In genomic region chr7:28977556-28977955, GRCm38 (mm10) we compare ENCODE assay signal across 19 mouse cellular contexts. TPM values are rescaled to one million over a fixed set of nuclear protein-coding genes. Genes with fewer than 3 reads are reported as not detected.
DNase-seq lines count a peak whose midpoint lies in the region; ATAC-seq lines count a peak whose summit lies in the region.
"Had no signal": no experiment of that assay in that cellular context is flagged by ENCODE, and none has a peak within 500 bp of the region (broad histone marks: within the 10 kb centered on the region; RNA-seq: fewer than 3 reads in every experiment).

No protein-coding gene starts in this region.

- peak; percentile 72 for DNase-seq in kidney, adult 18-20 months
- peak; percentile 82 to 83 for DNase-seq in kidney, adult 8-10 months
- DNase-seq in kidney, adult 9 months: peak; percentile 88
- DNase-seq in kidney, postnatal 36 days: peak; percentile 84 to 89
- no peak for DNase-seq in left cerebral cortex, postnatal 14 days (ENCODE audit: low spot score in 2 of 2)
- no peak for DNase-seq in hindbrain, embryonic 10.5 days (ENCODE audit: low spot score)
- DNase-seq: adrenal gland, adult 8-10 months; cerebellum, adult 11 months; cerebellum, adult 9-11 months; cerebellum, postnatal 36 days; gastrocnemius, postnatal 10 days; heart, adult 18-20 months had no signal

- 83% methylated on average over 9 of the region's 9 CpGs for WGBS in kidney, embryonic 16.5 days
- 92% methylated on average over 9 of the region's 9 CpGs for WGBS in hindbrain, embryonic 10.5 days

- H3K27ac ChIP-seq in kidney, embryonic 16.5 days (ENCODE audit: low read length): no peak overlapping the region
- H3K27ac ChIP-seq in hindbrain, embryonic 10.5 days: no peak overlapping the region
- H3K27ac ChIP-seq: embryonic facial prominence, embryonic 13.5 days; forebrain, embryonic 12.5 days; heart, embryonic 10.5 days; heart, embryonic 15.5 days; hindbrain, embryonic 15.5 days had no signal

- intact Hi-C loops in left cerebral cortex, postnatal 14 days (cut with DNase I): no loop called here

- H3K36me3 ChIP-seq in kidney, embryonic 16.5 days (ENCODE audit: insufficient read depth, low read length): peaks cover 49% of the 10 kb centered on the region
- H3K36me3 ChIP-seq in hindbrain, embryonic 10.5 days: peaks cover 71% of the 10 kb centered on the region

- peaks cover 13% of the 10 kb centered on the region for H3K4me1 ChIP-seq in kidney, embryonic 16.5 days (ENCODE audit: insufficient read depth, low read length)
- peaks cover 14% of the 10 kb centered on the region for H3K4me1 ChIP-seq in hindbrain, embryonic 10.5 days (replicated peaks)

- H3K4me2 ChIP-seq in kidney, embryonic 16.5 days (replicated peaks; ENCODE audit: low read depth, low read length): no peak overlapping the region
- H3K4me2 ChIP-seq: embryonic facial prominence, embryonic 13.5 days; forebrain, embryonic 12.5 days; heart, embryonic 15.5 days; hindbrain, embryonic 15.5 days had no signal

- H3K4me3 ChIP-seq in kidney, embryonic 16.5 days (ENCODE audit: low read length): no peak overlapping the region
- no peak overlapping the region for H3K4me3 ChIP-seq in hindbrain, embryonic 10.5 days
- H3K4me3 ChIP-seq: embryonic facial prominence, embryonic 13.5 days; forebrain, embryonic 12.5 days; heart, embryonic 10.5 days; heart, embryonic 15.5 days; hindbrain, embryonic 15.5 days had no signal

- ATAC-seq in kidney, embryonic 16.5 days (ENCODE audit: low FRiP score, low TSS enrichment): no peak
- ATAC-seq: forebrain, embryonic 16.5 days had no signal

- no peak overlapping the region for H3K9ac ChIP-seq in kidney, embryonic 16.5 days (replicated peaks; ENCODE audit: low read length)
- H3K9ac ChIP-seq: embryonic facial prominence, embryonic 13.5 days; forebrain, embryonic 12.5 days; hindbrain, embryonic 15.5 days had no signal

- H3K27me3 ChIP-seq in kidney, embryonic 16.5 days (ENCODE audit: insufficient read depth, low read length): no peaks in the 10 kb centered on the region
- no peaks in the 10 kb centered on the region for H3K27me3 ChIP-seq in hindbrain, embryonic 10.5 days (ENCODE audit: insufficient read depth, poor library complexity, severe bottlenecking)
- H3K27me3 ChIP-seq: embryonic facial prominence, embryonic 13.5 days; forebrain, embryonic 12.5 days; heart, embryonic 15.5 days; hindbrain, embryonic 15.5 days had no signal

- H3K9me3 ChIP-seq in kidney, embryonic 16.5 days (ENCODE audit: low read length): no peaks in the 10 kb centered on the region
- no peaks in the 10 kb centered on the region for H3K9me3 ChIP-seq in hindbrain, embryonic 10.5 days
- H3K9me3 ChIP-seq: embryonic facial prominence, embryonic 13.5 days; forebrain, embryonic 12.5 days; heart, embryonic 10.5 days; heart, embryonic 15.5 days; hindbrain, embryonic 15.5 days had no signal

RNA-seq across cellular contexts. Expression of gene Eif3k, which starts 4.1 kb away (rescaled TPM):
- polyA plus RNA-seq in kidney, embryonic 16.5 days (2015; fragmentation: Nextera tagmentation; extraction: Ambion mirVana): 406 and 407 TPM in 2 replicates
- total RNA-seq in left cerebral cortex, postnatal 14 days (2021): 100 to 1,000 TPM; 163 to 174 TPM
- polyA plus RNA-seq in hindbrain, embryonic 10.5 days (2016; fragmentation: Nextera tagmentation; extraction: Ambion mirVana): 426 and 432 TPM in 2 replicates

RNA-seq across cellular contexts. Expression of gene Map4k1, which starts 4.3 kb away (rescaled TPM):
- 9.7 and 10.1 TPM in 2 replicates for polyA plus RNA-seq in kidney, embryonic 16.5 days (2015; fragmentation: Nextera tagmentation; extraction: Ambion mirVana)
- total RNA-seq in left cerebral cortex, postnatal 14 days (2021): 1 to 10 TPM; 2.0 to 3.7 TPM
- polyA plus RNA-seq in hindbrain, embryonic 10.5 days (2016; fragmentation: Nextera tagmentation; extraction: Ambion mirVana): 8.8 and 9.0 TPM in 2 replicates

RNA-seq across cellular contexts. Expression of gene Actn4, which starts 15.4 kb away (rescaled TPM):
- polyA plus RNA-seq in kidney, embryonic 16.5 days (2015; fragmentation: Nextera tagmentation; extraction: Ambion mirVana): 360 and 374 TPM in 2 replicates
- 100 to 1,000 TPM; 177 to 205 TPM for total RNA-seq in left cerebral cortex, postnatal 14 days (2021)
- 216 and 245 TPM in 2 replicates for polyA plus RNA-seq in hindbrain, embryonic 10.5 days (2016; fragmentation: Nextera tagmentation; extraction: Ambion mirVana)

Comparison
In these comparisons a context has a peak if more than half of its experiments do, and no peak if none do; other contexts are left out.
1. DNase-seq: peak in kidney, adult 18-20 months (single experiment), kidney, adult 8-10 months (2 of 2), kidney, adult 9 months (single experiment) and kidney, postnatal 36 days (2 of 2); none in left cerebral cortex, postnatal 14 days (0 of 2) and hindbrain, embryonic 10.5 days (single experiment).